Mouse (Mus musculus) lung, postnatal 0 days (tissue): ENCODE data around the gene Cuedc2.

Experiments used
- CTCF ChIP-seq: IDR thresholded peaks from 2 replicates; pipeline ENCODE4 v1.5.1; 2016; ENCODE audit warnings: antibody characterized with exemption, mild to moderate bottlenecking
- EP300 ChIP-seq: IDR thresholded peaks from 2 replicates; pipeline ENCODE4 v1.6.1; 2016; ENCODE audit warnings: antibody characterized with exemption, mild to moderate bottlenecking, control low read depth

- no peak for TF ChIP-seq CTCF
- no peak for TF ChIP-seq EP300
These were observed 41.6 kb downstream of the Cuedc2 start for GRCm38 (mm10) chr19:46296938-46297337.
